Mouse (Mus musculus): ENCODE measurements around the gene Anxa4. TPM values are rescaled to one million over a fixed set of nuclear protein-coding genes. Genes with fewer than 3 reads are reported as not detected.

Anxa4 gene
- polyA plus RNA-seq, 1 experiment: 3.6 TPM

DNA sequence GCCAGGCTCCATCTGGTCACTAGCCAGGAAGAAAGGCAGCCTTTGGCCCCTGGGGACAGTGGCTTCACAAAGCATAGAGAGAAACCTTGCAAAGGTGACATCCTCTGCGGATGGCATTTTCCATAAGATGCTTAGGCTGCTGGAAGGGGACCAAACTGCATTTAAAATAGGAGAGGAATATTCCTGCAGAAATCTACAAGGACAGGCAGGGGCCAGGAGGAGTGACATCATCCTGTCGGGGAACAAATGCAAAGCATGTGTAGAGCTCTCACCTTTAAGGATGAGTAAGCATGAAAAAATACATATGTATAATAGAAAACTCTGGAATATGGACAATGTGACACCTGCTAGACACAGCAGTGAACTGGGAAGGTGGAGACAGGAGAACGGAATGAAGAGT is 7.1 kb upstream of the Anxa4 start:
- no peak for DNase-seq (ENCODE audit: low read depth)
- TF ChIP-seq POLR2A (IDR thresholded peaks at IDR 0.05; ENCODE audit: borderline replicate concordance, extremely low read depth, insufficient read depth, insufficient read length, poor library complexity, severe bottlenecking) (no peak), CTCF (IDR thresholded peaks at IDR 0.05; ENCODE audit: borderline replicate concordance, extremely low read depth, insufficient read depth, insufficient read length) (no peak)

DNA sequence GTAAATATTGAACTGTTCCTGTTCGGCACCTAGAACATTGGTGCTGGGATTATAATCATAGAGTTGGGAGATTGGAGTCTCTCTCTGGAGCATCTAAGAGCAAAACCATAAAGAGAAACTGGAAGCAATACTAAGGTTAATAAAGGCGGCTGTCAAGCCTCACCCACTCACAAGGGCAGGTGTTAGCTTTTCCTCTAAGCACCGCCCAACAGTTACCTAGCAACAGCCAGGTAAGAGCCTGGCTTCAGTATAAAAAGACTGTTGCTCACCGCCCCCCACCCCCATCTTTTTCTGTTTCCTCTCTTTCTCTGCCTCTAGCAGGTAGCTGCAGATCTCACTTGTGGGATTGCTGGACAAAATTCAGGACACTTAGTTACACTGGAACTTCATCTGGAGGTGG is 4.1 kb upstream of the Anxa4 start:
- no peak for DNase-seq (ENCODE audit: low read depth)
- TF ChIP-seq CTCF (IDR thresholded peaks at IDR 0.05; ENCODE audit: borderline replicate concordance, extremely low read depth, insufficient read depth, insufficient read length) (no peak), POLR2A (IDR thresholded peaks at IDR 0.05; ENCODE audit: borderline replicate concordance, extremely low read depth, insufficient read depth, insufficient read length, poor library complexity, severe bottlenecking) (no peak)

DNA sequence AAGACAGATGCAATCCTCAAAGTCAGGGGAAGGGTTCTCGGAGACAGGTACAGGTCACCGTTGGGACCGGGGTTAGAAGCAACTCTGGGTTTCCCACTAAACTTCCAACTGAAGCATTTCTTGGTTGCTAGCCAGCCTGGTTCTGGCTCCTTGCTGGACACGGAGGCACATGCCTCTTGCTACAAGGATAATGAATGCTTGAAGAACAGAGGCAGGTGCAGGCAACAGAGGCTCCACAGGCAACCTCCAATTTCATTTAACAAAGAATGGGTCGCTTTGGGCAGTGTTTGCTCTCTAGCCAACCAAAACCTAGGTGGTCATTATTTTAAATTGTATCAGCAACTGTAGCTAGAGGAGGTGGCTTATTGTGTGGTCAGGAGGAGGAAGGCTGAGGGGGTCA is 573 bp upstream of the Anxa4 start:
- TF ChIP-seq CTCF (IDR thresholded peaks at IDR 0.05; ENCODE audit: borderline replicate concordance, extremely low read depth, insufficient read depth, insufficient read length) (no peak), POLR2A (IDR thresholded peaks at IDR 0.05; ENCODE audit: borderline replicate concordance, extremely low read depth, insufficient read depth, insufficient read length, poor library complexity, severe bottlenecking) (no peak)
- DNase-seq (ENCODE audit: low read depth): peak; percentile 11

DNA sequence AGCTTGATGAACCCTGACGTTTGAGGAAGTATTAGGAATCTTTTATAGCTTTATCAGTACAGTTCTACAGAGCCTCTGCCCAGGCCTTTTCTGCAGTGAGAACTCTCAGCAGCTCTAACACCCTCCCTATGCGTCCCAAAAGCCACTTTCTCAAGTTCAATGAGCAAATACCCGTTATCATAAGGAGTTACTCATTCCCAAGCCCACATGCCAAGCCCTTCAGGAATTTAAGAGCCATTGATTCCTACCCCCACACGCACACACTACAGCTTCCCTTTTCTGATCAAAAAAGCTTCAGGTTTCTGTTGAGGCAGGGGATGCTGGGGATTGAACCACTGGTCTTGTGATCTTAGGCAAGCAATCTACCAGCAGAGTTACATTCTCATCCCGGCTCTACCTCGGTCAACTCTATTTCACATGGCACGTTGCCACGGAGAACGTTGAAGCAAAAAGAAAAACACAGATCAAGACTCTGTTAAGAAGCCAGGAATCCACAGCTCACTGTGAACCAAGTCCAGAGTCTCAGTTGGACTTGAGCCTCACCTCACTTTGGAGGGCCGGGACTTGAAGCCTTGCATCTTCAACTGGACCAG is 2.9 kb downstream of the Anxa4 start:
- TF ChIP-seq CTCF (IDR thresholded peaks at IDR 0.05; ENCODE audit: borderline replicate concordance, extremely low read depth, insufficient read depth, insufficient read length) (no peak), POLR2A (IDR thresholded peaks at IDR 0.05; ENCODE audit: borderline replicate concordance, extremely low read depth, insufficient read depth, insufficient read length, poor library complexity, severe bottlenecking) (no peak)
- DNase-seq (ENCODE audit: low read depth): no peak

DNA sequence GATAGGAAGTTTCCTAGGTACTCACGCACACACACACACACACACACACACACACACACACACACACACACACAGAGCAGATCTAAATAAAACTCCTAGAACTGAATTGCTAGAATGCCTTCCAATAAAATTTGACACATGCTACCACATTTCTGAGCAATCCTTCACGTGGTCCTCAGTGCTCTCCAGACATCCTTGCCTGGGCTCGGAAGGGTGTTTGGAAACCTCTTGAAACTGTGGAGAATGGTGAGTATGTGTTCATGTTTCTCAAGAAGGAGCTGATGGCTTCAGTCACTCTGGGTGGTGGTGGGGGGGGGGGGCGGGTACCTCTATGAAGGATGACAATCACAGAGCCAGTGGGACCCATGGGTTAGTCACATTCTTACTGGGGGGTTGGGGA is 5.1 kb downstream of the Anxa4 start:
- TF ChIP-seq POLR2A (IDR thresholded peaks at IDR 0.05; ENCODE audit: borderline replicate concordance, extremely low read depth, insufficient read depth, insufficient read length, poor library complexity, severe bottlenecking) (no peak), CTCF (IDR thresholded peaks at IDR 0.05; ENCODE audit: borderline replicate concordance, extremely low read depth, insufficient read depth, insufficient read length) (no peak)
- DNase-seq (ENCODE audit: low read depth): no peak

DNA sequence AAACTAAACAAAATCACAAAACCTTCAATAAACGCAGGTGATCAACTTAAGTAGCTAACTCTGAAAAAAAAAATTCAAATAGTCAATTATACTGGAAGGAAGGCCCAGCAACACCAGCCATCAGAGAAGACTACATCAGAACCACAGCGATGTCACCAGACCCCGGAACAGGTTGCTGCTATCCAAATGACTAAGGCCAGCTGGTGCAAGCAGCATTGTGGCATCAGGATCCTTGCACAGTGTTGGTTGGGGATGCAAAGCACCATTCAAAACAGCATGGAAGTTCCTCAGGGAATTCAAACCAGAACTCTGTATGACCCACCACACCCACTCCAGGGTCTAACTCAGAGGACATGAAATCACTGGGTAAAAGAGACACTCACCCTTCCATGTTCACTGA is 6.8 kb downstream of the Anxa4 start:
- no peak for DNase-seq (ENCODE audit: low read depth)
- TF ChIP-seq POLR2A (IDR thresholded peaks at IDR 0.05; ENCODE audit: borderline replicate concordance, extremely low read depth, insufficient read depth, insufficient read length, poor library complexity, severe bottlenecking): no peak
- TF ChIP-seq CTCF (IDR thresholded peaks at IDR 0.05; ENCODE audit: borderline replicate concordance, extremely low read depth, insufficient read depth, insufficient read length): no peak

DNA sequence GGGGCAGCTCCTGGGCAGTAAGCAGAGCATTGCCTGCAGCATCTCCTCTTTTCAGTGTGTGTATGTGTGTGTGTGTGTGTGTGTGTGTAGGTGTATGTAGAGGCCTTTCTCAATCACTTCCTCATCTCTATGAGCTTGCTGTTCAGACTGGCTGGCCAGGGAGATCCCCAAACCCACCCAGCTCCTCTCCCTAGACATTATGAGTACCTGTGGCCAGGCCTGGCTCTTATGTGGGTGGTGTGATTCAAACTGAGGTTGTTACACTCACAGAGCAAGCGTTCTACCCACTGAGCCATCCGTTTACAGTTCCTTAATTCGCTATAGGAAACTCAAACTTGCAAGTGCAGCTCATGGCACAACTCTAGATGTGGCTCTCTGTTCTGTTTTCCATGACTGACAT is 8.6 kb downstream of the Anxa4 start:
- TF ChIP-seq POLR2A (IDR thresholded peaks at IDR 0.05; ENCODE audit: borderline replicate concordance, extremely low read depth, insufficient read depth, insufficient read length, poor library complexity, severe bottlenecking): no peak
- TF ChIP-seq CTCF (IDR thresholded peaks at IDR 0.05; ENCODE audit: borderline replicate concordance, extremely low read depth, insufficient read depth, insufficient read length): no peak

DNA sequence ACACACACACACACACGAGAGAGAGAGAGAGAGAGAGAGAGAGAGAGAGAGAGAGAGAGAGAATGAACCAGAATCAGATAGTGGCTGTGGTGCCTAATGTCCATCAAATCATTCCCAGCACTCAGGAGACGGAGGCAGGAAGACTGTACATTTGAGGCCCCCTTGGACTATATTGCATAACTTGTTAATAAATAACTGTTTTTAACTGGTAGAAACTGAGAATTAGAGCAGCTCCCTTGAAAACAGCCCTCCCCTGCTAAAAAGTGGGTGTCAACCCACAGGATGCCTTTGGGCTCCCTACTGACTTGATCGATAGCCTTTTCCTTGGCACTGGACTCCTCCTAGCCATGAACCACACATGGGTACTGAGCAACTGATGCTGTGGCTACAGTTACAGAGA is 11.0 kb downstream of the Anxa4 start:
- no peak for TF ChIP-seq CTCF (IDR thresholded peaks at IDR 0.05; ENCODE audit: borderline replicate concordance, extremely low read depth, insufficient read depth, insufficient read length)
- no peak for TF ChIP-seq POLR2A (IDR thresholded peaks at IDR 0.05; ENCODE audit: borderline replicate concordance, extremely low read depth, insufficient read depth, insufficient read length, poor library complexity, severe bottlenecking)
- DNase-seq (ENCODE audit: low read depth): no peak

More for the DNA sequence above, 8.6 kb downstream of the Anxa4 start:
- DNase-seq (ENCODE audit: low read depth): no peak

DNA sequence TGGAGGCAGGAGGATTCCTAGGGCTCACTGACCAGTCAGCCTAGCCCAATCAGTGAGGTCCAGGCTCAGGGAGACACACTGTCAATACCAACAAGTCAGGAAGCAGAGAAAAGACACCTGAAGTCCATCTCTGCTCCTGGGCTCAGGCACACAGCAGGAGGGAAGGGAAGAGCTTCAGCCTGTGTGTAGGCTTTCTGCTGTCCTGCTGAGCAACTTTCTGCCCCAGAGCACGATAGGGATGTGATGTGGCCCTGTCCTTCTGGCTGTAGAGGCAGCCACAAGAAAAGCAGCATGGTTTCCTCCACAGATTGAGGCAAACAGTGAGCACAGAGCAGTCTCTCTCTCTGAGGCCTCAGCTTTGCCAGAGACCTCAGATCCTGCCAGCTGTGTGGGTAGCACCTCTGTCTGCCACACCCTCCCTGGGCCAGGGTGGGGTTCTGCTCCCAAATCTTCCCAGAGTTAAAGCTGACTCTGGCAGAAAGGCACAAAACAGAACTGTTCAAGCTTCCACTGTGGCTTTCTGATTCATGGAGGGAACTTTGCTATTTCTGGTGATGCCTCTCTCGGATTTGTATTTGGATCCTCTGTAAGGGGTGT is 11.9 kb downstream of the Anxa4 start:
- DNase-seq (ENCODE audit: low read depth): no peak
- no peak for TF ChIP-seq POLR2A (IDR thresholded peaks at IDR 0.05; ENCODE audit: borderline replicate concordance, extremely low read depth, insufficient read depth, insufficient read length, poor library complexity, severe bottlenecking)
- no peak for TF ChIP-seq CTCF (IDR thresholded peaks at IDR 0.05; ENCODE audit: borderline replicate concordance, extremely low read depth, insufficient read depth, insufficient read length)

DNA sequence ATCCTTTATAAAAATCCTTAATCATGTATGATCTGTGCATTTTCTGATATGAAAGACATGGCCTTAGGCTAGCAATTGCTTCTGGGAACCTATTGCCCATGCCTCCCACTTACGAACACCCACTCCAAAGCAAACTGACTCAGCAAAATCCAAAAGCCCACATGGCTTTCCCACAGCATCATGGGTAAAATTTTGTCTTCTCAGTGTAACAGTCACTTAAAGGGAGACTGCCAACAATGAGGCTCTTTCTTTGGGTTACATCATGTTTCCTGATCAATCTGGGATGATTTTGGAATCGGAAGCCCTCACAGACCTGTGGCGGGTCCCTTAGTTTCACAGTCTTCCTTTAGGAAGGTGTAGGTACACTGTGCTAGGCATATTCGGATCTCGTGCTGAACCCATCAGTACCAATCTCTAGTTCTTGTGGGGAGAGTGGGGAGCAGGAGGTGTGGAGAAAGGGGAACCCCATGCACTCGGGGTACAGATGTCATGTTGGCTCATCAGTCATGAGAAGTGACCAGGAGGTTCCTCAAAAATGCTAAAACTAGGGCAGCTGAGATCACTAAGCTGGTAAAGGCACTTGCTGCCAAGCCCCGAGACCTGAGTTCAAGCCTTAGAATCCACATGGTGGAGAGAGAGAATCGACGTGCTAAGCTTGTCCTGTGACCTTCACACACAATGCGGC is 14.3 kb downstream of the Anxa4 start:
- no peak for DNase-seq (ENCODE audit: low read depth)
- no peak for TF ChIP-seq POLR2A (IDR thresholded peaks at IDR 0.05; ENCODE audit: borderline replicate concordance, extremely low read depth, insufficient read depth, insufficient read length, poor library complexity, severe bottlenecking)

DNA sequence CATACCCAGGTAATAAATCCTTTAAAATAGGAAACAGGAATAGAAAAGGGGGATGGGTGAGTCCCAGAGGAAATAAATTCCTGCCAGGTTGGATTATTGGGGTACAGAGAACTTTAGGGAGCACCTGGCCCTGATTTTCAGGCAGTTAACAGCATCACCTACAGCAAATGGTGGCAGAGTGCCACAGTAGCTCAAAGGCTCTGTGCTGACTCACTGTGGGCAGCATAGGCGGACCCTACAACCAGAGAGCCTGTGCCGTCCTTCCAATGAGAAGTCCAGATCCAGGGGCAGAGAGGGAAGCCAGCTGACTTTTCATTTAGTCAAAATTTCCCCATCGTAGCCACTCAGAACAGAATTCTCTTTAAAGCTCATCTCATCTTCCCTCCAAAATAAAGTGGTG is 16.2 kb downstream of the Anxa4 start:
- DNase-seq (ENCODE audit: low read depth): no peak
- no peak for TF ChIP-seq CTCF (IDR thresholded peaks at IDR 0.05; ENCODE audit: borderline replicate concordance, extremely low read depth, insufficient read depth, insufficient read length)
- no peak for TF ChIP-seq POLR2A (IDR thresholded peaks at IDR 0.05; ENCODE audit: borderline replicate concordance, extremely low read depth, insufficient read depth, insufficient read length, poor library complexity, severe bottlenecking)

DNA sequence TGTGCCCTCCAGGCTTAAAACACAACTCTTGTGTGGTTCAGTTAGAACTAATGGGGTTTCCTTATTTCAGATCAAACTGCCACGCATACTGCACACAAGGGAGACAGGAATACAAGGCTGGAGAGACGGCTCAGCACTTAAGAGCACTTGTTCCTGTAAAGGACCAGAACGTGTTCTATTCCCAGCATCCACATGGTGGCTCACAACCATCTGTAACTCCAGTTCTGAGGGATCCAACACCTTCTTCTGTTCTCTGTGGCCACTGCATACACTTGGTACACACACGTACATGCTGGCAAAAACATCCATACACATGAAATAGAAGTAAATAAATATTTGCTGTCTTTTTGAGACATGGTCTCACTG is 16.7 kb downstream of the Anxa4 start:
- peak; percentile 5 for DNase-seq (ENCODE audit: low read depth)
- TF ChIP-seq POLR2A (IDR thresholded peaks at IDR 0.05; ENCODE audit: borderline replicate concordance, extremely low read depth, insufficient read depth, insufficient read length, poor library complexity, severe bottlenecking): no peak
- TF ChIP-seq CTCF (IDR thresholded peaks at IDR 0.05; ENCODE audit: borderline replicate concordance, extremely low read depth, insufficient read depth, insufficient read length): no peak
